Mouse (Mus musculus): ENCODE measurements around the gene Ccdc162. TPM values are rescaled to one million over a fixed set of nuclear protein-coding genes. Genes with fewer than 3 reads are reported as not detected.

Ccdc162 gene
- polyA plus RNA-seq (2015; fragmentation: Nextera tagmentation; extraction: Ambion mirVana), result 0.52 and 0.77 TPM in 2 replicates

DNA sequence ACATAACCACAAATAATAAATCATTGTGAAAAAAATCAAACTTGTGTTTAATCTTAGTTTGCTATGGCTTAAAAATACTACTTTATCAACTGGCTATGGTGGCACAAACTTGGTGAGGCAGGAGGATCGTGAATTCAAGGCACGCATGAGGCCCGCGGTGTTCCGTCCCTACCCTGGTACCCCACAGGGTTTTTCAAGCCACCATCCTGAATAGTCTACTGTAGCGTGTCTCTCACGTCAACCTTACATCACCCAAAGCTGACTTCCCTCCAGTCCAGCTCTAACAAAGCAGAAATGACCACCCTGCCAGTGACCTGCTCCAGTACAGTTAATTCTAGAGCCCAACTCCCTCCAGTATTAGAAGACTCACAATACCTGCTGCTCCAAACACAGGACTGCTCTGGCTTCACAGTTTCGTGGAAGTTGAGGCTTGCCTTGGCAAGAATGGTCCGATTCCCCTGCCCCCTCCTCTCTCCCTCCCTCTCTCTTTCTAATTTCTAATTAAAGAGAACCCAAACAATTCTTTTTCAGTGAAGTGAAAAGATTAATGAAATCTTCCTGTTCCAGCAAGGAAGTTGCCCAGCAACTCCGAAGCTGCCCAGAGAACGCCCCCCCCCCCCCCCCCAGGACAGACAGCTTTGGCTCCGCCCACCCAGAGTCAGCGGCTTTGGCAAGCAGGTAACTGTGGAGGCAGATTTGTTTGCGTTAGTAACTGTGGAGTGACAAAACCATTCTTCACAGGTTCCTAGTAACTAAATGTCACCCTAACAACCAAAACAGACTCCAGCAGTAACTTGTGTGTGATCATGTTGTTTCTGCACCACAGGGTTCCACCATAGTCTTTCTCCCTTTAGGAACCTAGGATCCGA is at the start of gene Ccdc162:
Gene Ccdc162 (minus strand): TSS at position 606 of the 869 bp plus-strand sequence.
- Histone ChIP-seq H3K36me3 (replicated peaks) (no peaks in the 10 kb centered on the region), H3K4me1 (peaks cover 6% of the 10 kb centered on the region; the same call in 1 of the 2 replicates), H3K4me2 (no peak within 1 kb of the TSS; the same call in 1 of the 2 replicates), H3K27ac (no peak within 1 kb of the TSS), H3K9me3 (no peaks in the 10 kb centered on the region), H3K27me3 (replicated peaks) (no peaks in the 10 kb centered on the region), H3K9ac (no peak within 1 kb of the TSS), H3K4me3 (no peak within 1 kb of the TSS)
- WGBS, result 35% methylated on average over 15 of the region's 15 CpGs
- no peak for ATAC-seq (replicated peaks)

DNA sequence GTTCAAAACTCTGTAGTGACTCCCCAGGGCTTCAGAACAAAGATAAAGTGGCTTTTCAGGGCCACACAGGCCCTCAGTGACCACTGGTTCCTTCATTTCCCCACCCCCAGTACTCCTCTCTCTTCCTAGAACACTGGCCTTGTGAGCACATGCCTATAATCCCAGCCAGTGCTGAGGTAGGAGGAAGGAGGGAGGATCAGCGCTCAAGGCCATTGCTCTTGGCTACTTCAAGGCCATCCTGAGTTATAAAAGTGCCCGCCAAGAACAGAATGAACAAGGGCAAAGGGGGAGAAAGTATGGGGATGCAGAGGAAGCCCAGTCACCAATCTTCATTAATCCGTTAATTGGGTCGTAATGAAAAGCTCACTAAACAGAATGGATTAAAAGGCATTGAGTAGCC is 49.2 kb upstream of the Ccdc162 start:
- Histone ChIP-seq H3K27me3 (replicated peaks) (no peaks in the 10 kb centered on the region), H3K4me1 (no peaks in the 10 kb centered on the region), H3K4me2 (no peak overlapping the region), H3K4me3 (no peak overlapping the region), H3K27ac (no peak overlapping the region), H3K9ac (no peak overlapping the region), H3K9me3 (no peaks in the 10 kb centered on the region), H3K36me3 (replicated peaks) (no peaks in the 10 kb centered on the region)
- 96% methylated on average over 4 of the region's 4 CpGs for WGBS
- no peak for ATAC-seq (replicated peaks)

DNA sequence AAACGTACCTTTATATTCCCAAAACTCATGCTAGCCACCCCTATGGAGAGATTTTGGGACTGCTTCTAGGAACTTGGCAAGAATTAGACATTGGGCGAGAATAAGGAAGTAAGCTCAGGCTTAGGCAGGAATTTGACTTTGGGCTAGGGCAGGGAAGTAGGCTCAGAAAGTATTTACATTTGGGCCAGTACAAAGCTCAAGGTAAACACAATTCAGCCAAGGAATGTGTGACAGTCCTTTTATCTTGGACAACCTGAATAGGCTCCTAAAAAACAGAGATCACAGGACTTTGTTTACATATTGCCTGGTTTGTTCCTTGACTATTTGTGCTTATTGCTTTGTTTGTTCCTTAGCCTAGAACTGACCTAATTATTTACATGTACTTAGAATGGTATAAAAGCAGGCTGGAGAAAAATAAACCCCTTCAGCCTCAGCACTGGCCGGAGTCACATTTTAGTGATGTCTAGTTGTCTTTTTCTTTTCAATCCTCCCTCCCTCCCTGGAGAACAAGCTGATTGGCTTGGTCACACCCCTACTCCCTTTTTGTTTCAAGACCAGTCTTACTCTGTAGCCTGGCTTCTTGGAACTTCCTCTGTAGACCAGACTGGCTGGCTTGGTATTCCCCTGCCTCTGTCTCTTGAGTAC is 47.4 kb upstream of the Ccdc162 start:
- Histone ChIP-seq H3K27ac (no peak overlapping the region), H3K9ac (no peak overlapping the region), H3K4me3 (no peak overlapping the region), H3K4me2 (no peak overlapping the region), H3K9me3 (no peaks in the 10 kb centered on the region), H3K27me3 (replicated peaks) (no peaks in the 10 kb centered on the region), H3K36me3 (replicated peaks) (no peaks in the 10 kb centered on the region), H3K4me1 (no peaks in the 10 kb centered on the region)
- 76% methylated on average over 3 of the region's 3 CpGs for WGBS
- no peak for ATAC-seq (replicated peaks)

DNA sequence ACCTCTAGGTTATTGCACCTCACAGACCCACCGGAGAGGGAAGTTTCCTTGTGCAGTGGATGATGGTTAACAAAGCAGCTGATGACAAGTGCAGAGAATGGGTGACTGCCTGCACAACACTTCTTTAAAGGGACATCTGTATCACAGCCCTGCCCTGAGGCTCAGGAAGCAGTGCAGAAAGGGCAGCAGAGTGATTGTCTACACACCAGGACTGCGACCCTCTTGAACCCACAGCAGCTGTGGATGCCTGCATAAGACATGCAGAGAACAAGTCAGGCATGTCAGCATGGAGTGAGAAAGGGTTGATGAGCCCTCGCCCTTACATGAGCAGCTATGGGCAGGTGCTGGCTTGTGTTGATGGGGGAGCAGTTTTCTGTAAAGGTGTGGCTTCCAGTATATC is 44.4 kb upstream of the Ccdc162 start:
- ATAC-seq (replicated peaks), result no peak
- H3K27me3 ChIP-seq (replicated peaks), result no peaks in the 10 kb centered on the region
- H3K4me3 ChIP-seq, result no peak overlapping the region
- H3K36me3 ChIP-seq (replicated peaks), result no peaks in the 10 kb centered on the region
- no peaks in the 10 kb centered on the region for H3K9me3 ChIP-seq
- no peak overlapping the region for H3K4me2 ChIP-seq
- no peak overlapping the region for H3K9ac ChIP-seq
- no peaks in the 10 kb centered on the region for H3K4me1 ChIP-seq
- no peak overlapping the region for H3K27ac ChIP-seq
- WGBS, result 81% methylated on average over 3 of the region's 3 CpGs

DNA sequence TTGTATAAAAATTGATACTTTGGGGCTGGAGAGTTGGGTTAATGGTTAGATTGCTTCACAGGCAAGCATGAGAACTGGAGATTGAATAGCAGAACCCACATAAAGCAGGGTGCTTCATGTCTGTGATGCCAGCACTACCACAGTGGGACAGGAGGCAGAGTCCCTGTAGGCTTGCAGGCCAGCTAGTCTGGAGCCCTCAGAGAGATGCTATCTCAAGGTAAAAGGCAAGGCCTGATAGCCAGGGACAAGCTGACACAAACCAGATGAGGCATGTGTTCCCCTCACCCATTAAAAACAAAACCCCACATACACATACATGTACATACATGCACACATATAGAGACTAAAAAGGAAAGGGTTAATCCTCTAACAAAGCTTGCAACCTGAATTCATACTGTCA is 41.6 kb upstream of the Ccdc162 start:
- Histone ChIP-seq H3K36me3 (replicated peaks) (no peaks in the 10 kb centered on the region), H3K9me3 (no peaks in the 10 kb centered on the region), H3K27me3 (replicated peaks) (no peaks in the 10 kb centered on the region), H3K4me1 (no peaks in the 10 kb centered on the region), H3K9ac (no peak overlapping the region), H3K27ac (no peak overlapping the region), H3K4me3 (no peak overlapping the region), H3K4me2 (no peak overlapping the region)
- no peak for ATAC-seq (replicated peaks)

DNA sequence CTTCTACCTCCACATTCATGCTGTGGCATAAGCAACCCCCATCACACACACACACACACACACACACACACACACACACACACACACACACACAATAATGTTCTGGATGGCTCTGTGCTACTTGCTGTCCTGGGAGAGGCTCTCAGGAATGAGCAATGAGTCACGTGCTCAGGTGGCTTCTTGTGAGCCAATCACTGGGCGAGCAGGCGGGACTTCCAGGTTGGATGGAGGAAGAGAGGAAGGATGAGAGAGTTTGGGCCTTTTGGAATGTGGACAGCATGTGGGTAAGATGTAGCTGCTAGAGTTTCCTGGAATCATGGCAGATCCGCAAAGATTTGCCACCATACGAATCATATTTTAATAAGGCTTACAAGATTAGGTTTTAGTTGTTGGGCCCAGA is 40.8 kb upstream of the Ccdc162 start:
- Histone ChIP-seq H3K4me2 (no peak overlapping the region), H3K27me3 (replicated peaks) (no peaks in the 10 kb centered on the region), H3K36me3 (replicated peaks) (no peaks in the 10 kb centered on the region), H3K9ac (no peak overlapping the region), H3K9me3 (no peaks in the 10 kb centered on the region), H3K4me3 (no peak overlapping the region), H3K4me1 (no peaks in the 10 kb centered on the region), H3K27ac (no peak overlapping the region)
- 91% methylated on average over 5 of the region's 5 CpGs for WGBS
- no peak for ATAC-seq (replicated peaks)

DNA sequence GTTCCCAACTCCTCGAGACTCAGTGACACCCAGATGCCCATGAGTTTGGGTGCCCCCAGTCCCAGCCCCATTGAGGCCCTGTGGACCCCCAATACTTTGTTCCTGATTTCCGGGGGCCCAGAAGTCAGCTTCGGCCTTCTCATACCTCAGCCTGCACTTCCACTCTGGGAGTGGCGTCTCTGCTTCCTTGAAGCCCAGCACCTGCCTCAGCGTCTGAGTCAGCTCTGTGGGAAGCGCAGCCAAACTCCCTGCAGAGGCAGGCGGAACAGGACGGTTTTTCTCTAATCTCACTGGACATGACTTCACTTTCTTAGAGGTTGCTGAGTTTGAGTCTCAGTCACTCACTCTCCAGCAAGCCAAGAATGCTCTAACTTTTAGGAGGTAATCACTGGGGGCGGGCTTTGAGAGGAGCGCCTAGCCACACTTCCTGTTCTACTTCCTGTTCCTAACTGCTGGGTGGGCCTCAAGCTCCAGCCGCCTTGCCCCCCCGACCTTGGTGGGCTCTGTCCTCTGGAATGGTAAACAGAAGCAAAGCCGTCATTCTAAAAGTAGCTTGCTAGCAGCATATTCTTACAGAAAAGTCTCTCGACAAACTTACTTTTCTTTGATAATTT is 35.5 kb upstream of the Ccdc162 start:
- Histone ChIP-seq H3K27me3 (replicated peaks) (no peaks in the 10 kb centered on the region), H3K4me3 (no peak overlapping the region), H3K27ac (no peak overlapping the region), H3K4me1 (no peaks in the 10 kb centered on the region), H3K36me3 (replicated peaks) (no peaks in the 10 kb centered on the region), H3K4me2 (no peak overlapping the region), H3K9me3 (no peaks in the 10 kb centered on the region), H3K9ac (no peak overlapping the region)
- ATAC-seq (replicated peaks), result no peak
- WGBS, result 87% methylated on average over 14 of the region's 14 CpGs

DNA sequence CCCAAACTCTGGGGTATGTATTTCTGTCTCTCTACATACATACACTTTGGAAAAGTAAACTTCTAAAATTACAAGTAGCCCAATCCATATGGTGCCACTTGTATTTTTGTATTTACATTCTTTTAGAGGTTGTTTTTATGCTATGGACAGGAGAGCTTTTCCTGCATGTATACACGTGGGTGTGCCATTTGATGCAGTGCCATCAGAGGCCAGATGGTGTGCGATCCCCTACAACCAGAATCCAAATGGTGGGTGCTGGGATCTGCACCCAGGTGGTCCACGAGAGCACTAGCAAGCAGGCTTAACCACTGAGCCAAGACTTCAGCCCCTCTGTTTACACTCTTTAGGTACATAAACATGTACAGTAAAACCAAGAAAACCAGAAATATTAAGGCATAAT is 32.9 kb upstream of the Ccdc162 start:
- no peaks in the 10 kb centered on the region for H3K36me3 ChIP-seq (replicated peaks)
- WGBS, result 83% methylated on average over 3 of the region's 3 CpGs
- no peaks in the 10 kb centered on the region; the same call in 1 of the 2 replicates for H3K4me1 ChIP-seq
- no peak for ATAC-seq (replicated peaks)
- no peak overlapping the region for H3K9ac ChIP-seq
- no peak overlapping the region for H3K4me3 ChIP-seq
- no peaks in the 10 kb centered on the region for H3K9me3 ChIP-seq
- no peak overlapping the region for H3K27ac ChIP-seq
- no peaks in the 10 kb centered on the region for H3K27me3 ChIP-seq (replicated peaks)
- no peak overlapping the region for H3K4me2 ChIP-seq

DNA sequence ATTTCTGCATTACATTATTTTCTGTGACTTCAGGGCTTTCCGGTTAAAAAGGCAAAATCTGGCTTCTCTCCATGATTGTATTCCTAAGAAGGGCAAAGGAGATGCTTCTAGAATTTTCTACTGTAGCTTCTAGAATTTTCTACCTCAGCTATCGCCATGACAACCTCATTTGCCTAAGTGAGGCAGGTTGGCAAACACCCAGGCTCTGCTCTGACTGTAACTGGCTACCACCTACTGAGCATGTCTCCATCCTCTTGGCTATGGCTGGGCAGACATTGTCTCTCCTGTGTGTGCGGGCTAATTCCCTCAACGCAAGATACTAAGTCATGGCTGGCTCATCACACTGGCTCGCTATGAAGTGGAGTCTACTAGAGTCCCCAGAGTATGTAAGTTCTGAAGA is 30.1 kb upstream of the Ccdc162 start:
- Histone ChIP-seq H3K36me3 (replicated peaks) (no peaks in the 10 kb centered on the region), H3K9me3 (no peaks in the 10 kb centered on the region), H3K4me3 (no peak overlapping the region), H3K4me1 (no peaks in the 10 kb centered on the region; the same call in 1 of the 2 replicates), H3K27ac (no peak overlapping the region), H3K9ac (no peak overlapping the region), H3K4me2 (no peak overlapping the region), H3K27me3 (replicated peaks) (no peaks in the 10 kb centered on the region)
- 90% methylated on average over 5 of the region's 5 CpGs for WGBS
- ATAC-seq (replicated peaks), result no peak

DNA sequence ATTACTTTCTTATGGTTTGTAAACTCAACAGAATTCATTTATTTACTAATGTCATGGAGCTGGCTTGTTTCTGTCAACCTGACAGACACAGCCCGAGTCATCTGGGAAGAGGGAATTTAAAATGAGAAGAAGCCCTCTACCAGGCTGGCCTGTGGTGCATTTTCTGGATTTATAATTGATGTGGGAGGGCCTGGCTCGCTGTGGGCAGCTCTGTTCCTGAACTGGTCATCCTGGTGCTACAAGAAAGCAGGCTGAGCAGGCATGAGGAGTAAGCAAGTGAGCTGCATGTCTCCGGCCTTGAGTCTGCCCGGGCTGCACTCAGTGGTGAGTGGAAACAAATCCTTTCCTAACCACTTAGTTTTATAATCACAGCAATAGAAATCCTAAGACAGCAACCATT is 27.6 kb upstream of the Ccdc162 start:
- H3K27ac ChIP-seq, result no peak overlapping the region
- no peak for ATAC-seq (replicated peaks)
- no peak overlapping the region for H3K4me2 ChIP-seq
- no peaks in the 10 kb centered on the region; the same call in 1 of the 2 replicates for H3K4me1 ChIP-seq
- H3K36me3 ChIP-seq (replicated peaks), result 0 out of 2 replicates have a peak, but pooled peaks cover 3% of the 10 kb centered on the region
- WGBS, result 78% methylated on average over 4 of the region's 4 CpGs
- H3K4me3 ChIP-seq, result no peak overlapping the region
- H3K27me3 ChIP-seq (replicated peaks), result no peaks in the 10 kb centered on the region
- no peak overlapping the region for H3K9ac ChIP-seq
- H3K9me3 ChIP-seq, result no peaks in the 10 kb centered on the region

DNA sequence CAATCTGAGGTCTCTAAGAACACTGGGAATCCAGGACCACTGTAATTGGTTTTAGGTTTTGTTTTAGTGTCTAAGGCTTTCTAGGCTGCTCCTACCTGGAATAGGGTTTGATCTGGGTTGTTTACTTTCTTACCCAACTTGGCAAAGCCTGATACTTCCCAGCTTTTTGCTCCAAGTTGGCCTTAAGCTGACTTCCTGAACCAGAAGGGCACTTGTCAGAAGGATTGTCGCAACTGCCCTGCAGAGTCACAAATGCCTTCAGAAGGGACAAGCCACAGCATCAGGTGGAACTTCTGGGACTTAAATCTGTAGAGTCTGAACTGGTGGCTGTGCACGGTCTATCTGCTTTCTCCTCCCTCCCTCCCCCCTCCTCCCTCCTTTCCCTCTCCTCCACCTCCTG is 23.8 kb upstream of the Ccdc162 start:
- Histone ChIP-seq H3K9me3 (no peaks in the 10 kb centered on the region), H3K27me3 (replicated peaks) (no peaks in the 10 kb centered on the region), H3K9ac (no peak overlapping the region), H3K4me1 (0 out of 2 replicates have a peak, but pooled peaks cover 3% of the 10 kb centered on the region), H3K36me3 (replicated peaks) (0 out of 2 replicates have a peak, but pooled peaks cover 3% of the 10 kb centered on the region), H3K27ac (no peak overlapping the region), H3K4me3 (no peak overlapping the region), H3K4me2 (no peak overlapping the region)
- WGBS, result 98% methylated on average over 2 of the region's 2 CpGs
- ATAC-seq (replicated peaks), result no peak

DNA sequence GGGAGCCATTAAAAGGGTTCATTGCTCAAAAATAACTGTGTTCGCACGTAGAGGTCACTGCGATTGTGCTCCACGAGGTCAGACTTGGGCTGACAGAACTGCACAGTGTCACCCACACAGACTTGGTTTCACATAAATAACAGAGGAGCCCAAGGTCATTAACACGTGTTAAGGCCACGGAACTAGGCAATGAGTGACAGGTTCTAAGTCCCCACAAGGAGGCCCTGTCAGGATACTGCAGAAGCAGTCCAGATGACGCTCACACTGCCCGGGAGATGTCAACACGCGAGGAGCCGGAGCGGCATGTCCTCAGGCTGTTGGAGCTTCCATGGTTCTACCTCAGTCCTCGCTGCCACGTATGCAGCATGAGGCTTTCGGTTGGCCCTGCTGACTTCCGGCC is 20.8 kb upstream of the Ccdc162 start:
- Histone ChIP-seq H3K36me3 (replicated peaks) (0 out of 2 replicates have a peak, but pooled peaks cover 3% of the 10 kb centered on the region), H3K9me3 (no peaks in the 10 kb centered on the region), H3K4me3 (no peak overlapping the region), H3K4me2 (no peak overlapping the region), H3K27ac (no peak overlapping the region), H3K9ac (no peak overlapping the region), H3K27me3 (replicated peaks) (no peaks in the 10 kb centered on the region), H3K4me1 (0 out of 2 replicates have a peak, but pooled peaks cover 3% of the 10 kb centered on the region)
- ATAC-seq (replicated peaks), result no peak
- WGBS, result 94% methylated on average over 16 of the region's 16 CpGs

Measured in midbrain, embryonic 15.5 days (tissue).